Mouse (Mus musculus): ENCODE results near the gene Spesp1.

DNA sequence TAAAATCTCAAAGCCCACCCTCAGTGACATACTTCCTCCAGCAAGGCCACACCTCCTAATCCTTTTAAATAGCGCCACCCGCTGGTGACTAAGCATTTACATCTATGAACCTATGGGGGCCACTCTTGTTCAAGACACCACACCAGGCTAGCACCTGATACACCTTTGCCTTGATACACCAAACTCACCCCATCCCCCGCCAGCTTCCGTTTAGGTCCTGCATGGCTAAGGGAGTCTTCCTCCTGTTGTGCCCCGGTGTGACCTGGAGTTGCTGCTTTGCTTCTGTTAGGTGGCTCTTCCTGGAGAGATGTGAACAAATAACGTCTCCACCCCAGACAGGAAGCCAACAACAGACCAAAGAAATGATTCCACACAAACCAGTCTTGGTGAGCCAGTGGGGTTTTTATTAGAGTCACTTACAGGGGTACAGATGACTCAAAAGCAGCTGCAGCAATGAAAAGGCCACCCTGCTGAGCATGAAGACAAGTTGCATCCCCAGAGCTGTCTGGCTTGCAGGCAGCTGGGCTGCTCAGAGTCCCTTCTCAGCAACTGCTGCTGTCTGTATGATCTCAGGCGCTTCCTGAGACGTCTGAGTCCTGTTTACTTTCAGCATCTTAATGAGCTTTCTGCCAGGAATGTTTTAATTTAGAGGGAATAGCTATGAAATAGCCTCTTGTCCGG, 26.0 kb downstream of the Spesp1 start:
- TF ChIP-seq CTCF (conservative IDR thresholded peaks at IDR 0.05; ENCODE audit: insufficient read depth, insufficient read length, low read depth, low read length), result no peak
- TF ChIP-seq POLR2A (IDR thresholded peaks at IDR 0.05; ENCODE audit: low read depth, low read length), result no peak
